Mouse (Mus musculus): ENCODE data around the gene Itpr2.
A peak's percentile ranks its signal among the peaks of the same experiment; 100 is the strongest.

Gene Itpr2

GRCm38 (mm10) chr6:146343671-146344384 is 158.2 kb downstream of the Itpr2 start:
- no peak for DNase-seq

DNA sequence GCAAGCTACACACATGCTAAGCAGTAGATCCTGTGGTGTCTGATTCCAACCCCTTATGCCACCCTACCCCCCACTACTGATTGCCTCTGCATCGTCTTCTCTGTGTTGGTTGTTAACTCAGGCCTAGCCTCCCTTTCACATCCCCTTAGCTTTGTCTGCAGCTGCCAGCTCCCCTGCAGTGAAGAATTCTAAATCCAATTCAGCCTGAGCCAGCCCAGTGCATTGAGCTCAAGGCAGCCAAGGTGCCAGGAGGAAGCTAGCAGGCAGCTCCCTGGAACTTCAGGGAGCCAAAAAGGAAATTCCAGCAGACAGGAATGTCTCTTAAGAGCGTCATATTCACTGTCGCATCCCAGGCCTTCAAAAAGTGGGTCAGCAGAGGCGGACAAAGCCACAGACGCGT is 159.0 kb downstream of the Itpr2 start:
- no peak for DNase-seq

- DNase-seq, result no peak
Observed at GRCm38 (mm10) chr6:146341934-146342333, 160.1 kb downstream of the Itpr2 start.

- no peak for DNase-seq
Observed at GRCm38 (mm10) chr6:146341413-146341812, 160.6 kb downstream of the Itpr2 start.

- DNase-seq, result no peak
Observed at GRCm38 (mm10) chr6:146340951-146341350, 161.1 kb downstream of the Itpr2 start.

DNA sequence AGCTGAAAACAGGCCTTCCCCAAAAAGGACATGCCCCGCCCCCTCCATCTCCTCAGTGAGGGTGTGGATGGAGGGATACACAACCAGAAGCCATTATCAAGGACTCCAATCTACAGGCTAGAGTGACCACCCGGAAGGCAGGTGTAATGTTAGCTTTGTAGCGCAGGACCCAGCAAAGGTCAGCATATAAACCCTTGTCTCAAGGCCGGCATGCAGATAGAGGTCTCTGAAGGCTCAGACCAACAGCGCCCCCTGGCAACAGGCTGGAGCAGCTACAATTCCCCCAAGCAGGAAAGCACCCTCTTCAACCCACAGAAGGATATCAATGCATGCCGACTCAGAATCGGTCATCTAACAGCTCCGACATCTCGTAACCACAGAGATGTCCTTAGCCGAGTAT is 162.2 kb downstream of the Itpr2 start:
- DNase-seq, result peak; percentile 57

- DNase-seq, result no peak
Observed at GRCm38 (mm10) chr6:146337237-146337636, 164.8 kb downstream of the Itpr2 start.

DNA sequence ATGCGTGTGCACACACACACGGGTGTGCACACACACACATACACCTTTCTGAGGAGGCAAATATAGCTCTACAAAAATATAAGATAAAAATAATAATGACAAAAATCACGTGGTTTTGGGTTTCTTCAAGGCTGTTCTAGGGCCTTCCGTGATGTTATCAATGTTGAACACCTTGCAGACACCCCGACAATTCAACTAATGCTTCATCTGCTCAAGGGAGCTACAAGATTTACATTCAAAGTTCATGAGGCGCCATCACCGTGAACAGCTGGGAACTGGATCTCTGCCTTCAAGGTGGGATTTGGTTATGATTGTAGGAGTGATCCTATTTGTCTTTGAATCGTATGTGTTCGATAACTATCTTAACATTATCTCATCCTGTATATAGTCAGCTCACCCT is 166.8 kb downstream of the Itpr2 start:
- no peak for DNase-seq

GRCm38 (mm10) chr6:146333506-146333905 is 168.5 kb downstream of the Itpr2 start:
- DNase-seq, result peak; percentile 84

- peak; percentile 47 for DNase-seq
Observed at GRCm38 (mm10) chr6:146331017-146331669, 170.9 kb downstream of the Itpr2 start.

GRCm38 (mm10) chr6:146329079-146329478 is 172.9 kb downstream of the Itpr2 start:
- DNase-seq, result no peak

GRCm38 (mm10) chr6:146326631-146327030 is 175.4 kb downstream of the Itpr2 start:
- no peak for DNase-seq

GRCm38 (mm10) chr6:146324541-146325204 is 177.3 kb downstream of the Itpr2 start:
- no peak for DNase-seq

DNA sequence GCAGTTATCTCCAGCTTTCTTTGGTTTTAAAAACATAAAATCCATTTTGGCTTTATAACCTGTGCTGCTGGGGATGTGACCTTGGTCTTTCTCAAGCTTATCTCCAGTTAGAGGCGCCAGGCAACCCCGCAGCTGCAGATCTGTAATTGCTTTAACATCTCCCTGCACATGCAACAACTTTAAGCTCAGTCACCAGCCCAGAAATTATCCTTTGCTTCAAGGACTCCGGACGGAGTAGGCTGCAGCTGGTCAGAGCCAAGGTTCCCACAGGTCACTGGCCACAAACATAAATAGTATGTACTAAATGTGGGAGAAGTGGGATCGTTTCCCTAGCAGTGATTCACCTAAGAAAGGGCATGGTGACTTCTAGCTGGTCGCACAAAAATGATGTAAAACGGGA is 179.5 kb downstream of the Itpr2 start:
- DNase-seq, result no peak

- DNase-seq, result peak; percentile 39
Observed at GRCm38 (mm10) chr6:146321951-146322350, 180.1 kb downstream of the Itpr2 start.

DNA sequence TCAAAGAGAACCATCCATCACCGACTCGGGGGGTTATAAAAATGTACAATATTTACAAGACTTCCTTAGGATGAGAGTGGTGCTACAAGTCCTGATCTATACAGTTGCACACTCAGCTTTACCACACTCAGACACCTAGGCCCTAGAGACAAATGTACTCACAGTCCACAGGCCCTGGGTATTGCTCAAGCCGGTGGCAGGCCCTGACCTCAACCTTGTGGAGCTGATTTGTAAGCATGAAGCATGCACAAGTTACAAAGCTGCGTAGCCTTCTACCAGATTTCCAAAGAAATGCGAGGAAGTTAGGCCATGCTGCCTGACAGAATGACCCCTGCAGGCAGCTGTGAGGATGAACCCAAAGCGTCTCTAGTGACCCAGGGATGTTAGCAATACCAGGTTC is 185.6 kb downstream of the Itpr2 start:
- no peak for DNase-seq

- DNase-seq, result peak; percentile 74
Observed at GRCm38 (mm10) chr6:146315153-146315552, 186.9 kb downstream of the Itpr2 start.

DNA sequence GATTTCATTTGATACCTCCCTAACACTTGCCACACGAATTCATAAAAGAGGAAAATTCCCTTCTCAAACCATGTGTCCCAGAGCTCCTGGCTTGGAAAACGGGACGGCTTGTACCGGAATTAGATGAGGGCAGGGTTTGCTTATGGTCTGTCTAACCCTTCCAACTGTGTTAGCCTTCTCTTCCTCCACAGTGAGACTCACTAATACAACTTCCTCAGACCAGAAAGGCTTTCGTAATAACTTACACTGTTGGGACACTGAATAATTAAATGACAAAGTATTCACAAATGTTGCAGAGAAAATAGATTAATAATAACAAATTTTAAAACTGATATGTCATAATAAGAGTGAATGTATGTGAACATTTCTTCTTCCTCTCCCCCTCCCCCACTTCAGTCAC is 187.7 kb downstream of the Itpr2 start:
- DNase-seq, result no peak

DNA sequence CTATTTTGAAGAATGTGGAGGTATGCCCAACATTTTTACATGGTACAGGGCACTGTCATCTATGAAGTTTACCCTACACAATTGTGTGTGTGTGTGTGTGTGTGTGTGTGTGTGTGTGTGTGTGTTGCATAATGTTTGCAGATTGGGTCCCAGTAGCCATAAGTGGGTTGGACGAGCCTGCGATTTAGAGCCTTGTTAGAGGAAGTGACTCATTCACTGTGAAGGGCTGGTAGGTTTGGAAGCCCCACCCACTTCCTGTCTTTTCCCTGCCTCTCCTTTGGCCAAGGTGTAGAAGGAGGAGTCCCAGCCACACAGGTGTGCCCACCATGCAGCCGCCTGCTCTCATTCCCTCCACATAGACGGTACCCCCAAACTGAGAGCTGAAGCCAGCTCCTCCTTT is 188.6 kb downstream of the Itpr2 start:
- no peak for DNase-seq

DNA sequence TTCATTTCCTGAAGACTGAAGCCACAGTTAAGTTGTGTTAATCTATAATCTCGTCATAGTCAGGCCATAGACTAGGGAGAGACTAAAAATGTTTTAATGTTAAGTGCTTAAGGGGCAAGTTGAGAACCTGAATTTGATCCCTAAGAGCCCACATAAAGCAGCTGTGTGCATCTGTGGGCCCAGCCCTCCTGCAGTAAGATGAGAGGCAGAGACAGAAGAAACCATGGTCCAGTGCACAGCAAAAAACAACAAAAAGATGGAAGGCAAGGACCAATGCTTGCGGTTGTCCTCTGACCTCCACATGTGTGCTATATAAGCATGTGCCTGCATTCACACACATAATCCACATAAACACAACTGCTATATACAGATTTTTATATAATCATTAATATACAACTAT is 191.8 kb downstream of the Itpr2 start:
- no peak for DNase-seq

DNA sequence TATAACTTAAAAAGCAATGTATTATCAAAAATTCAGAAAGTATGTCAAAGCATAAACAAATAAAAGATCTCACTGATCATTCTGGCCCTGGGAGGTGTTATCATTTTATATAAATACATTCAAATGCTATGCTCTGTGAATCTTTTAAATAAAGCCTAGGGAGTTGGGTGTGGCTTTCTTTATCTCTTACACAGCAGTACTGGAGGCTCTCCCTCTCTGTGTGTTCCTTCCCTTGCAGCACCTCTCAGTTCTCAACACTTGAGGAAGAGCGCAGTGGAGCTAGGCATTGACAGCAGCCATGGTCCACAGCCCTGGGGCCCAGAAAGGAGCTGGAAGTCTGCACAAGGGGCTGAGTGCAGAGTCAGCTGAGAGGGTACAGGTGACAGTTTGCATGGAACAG is 192.7 kb downstream of the Itpr2 start:
- no peak for DNase-seq

DNA sequence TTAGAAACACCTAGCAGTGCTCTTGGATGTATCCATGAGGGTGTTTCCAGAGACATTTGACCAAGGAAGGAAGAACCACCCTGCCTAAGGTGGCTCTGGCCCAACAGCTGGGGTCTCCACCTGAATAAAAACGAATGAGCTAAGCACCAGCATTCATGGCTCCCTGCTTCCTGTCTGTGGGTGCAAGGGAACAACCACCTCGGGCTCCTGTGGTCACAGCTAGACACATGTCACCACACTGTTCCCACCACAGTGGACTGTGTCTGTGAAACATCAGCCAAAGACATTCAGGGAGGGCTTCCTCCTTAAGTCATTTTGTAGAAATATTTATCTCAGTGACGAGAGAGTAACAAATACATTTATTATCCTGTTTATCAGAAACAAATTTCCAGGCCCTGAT is 196.0 kb downstream of the Itpr2 start:
- DNase-seq, result no peak

DNA sequence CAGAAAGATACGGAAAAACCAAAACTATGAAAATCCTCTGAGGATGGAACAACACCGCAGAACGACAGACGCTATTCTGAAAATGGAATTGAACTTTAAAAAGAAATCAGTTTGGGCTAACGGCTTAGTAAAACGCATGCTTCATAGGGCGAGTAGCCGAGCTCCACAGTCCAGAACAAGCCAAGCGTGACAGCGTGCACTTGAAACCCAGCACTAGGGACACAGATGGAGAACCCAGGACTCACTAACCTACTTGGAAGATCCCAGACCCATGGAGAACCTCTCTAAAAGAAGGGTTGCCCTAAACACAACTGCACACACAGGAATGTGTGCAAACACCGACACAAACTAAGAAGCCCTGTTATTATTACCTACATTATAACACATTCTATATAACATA is 197.9 kb downstream of the Itpr2 start:
- DNase-seq, result no peak

DNA sequence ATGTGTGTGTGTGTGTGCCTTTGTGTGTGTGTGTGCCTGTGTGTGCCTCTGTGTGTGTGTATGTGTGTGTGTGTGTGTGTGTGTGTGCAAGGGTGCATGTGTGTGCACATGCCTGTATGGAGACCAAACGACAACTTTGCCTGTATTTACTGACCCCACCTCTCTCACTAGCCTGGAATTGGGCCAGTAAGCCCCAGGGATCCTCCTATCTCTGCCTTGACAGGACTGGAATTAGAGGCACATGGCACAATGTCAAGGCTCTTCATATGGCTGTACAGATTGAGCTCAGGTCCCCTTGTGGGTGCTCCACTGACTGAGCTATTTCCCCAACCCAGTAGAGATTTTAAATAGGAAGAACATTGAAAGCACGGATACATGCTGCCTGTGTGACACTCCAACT is 198.7 kb downstream of the Itpr2 start:
- no peak for DNase-seq

All from kidney, adult 18-20 months (tissue).